Mouse (Mus musculus) midbrain, embryonic 14.5 days (tissue): ENCODE data around the gene Zdhhc9. TPM values are rescaled to one million over a fixed set of nuclear protein-coding genes. Genes with fewer than 3 reads are reported as not detected.

Experiments
- ATAC-seq: fragments of 200-750 bp; cut with Nextera tagmentation; 2 replicates; pipeline ENCODE4 v1.8.0; 2017; ENCODE audit warnings: moderate number of reproducible peaks, moderate library complexity; ENCODE audit not compliant: low FRiP score, low TSS enrichment
- DNase-seq: peaks from one replicate; pipeline ENCODE4 v3.0.0-alpha.2; 2015
- H3K27ac ChIP-seq: fragments of 300-500 bp; sonication (generic); replicated peaks from 2 replicates; pipeline ENCODE4 v1.5.1; 2014; ENCODE audit warnings: mild to moderate bottlenecking, low read depth, low read length, moderate library complexity
- H3K27me3 ChIP-seq: fragments of 300-500 bp; sonication (generic); 2 replicates; pipeline ENCODE4 v1.6.1; 2014; ENCODE audit warnings: low read length, control low read depth, mixed read lengths; ENCODE audit not compliant: control insufficient read depth, insufficient read depth
- H3K36me3 ChIP-seq: fragments of 300-500 bp; sonication (generic); 2 replicates; pipeline ENCODE4 v1.6.1; 2014; ENCODE audit warnings: low read length, control low read depth; ENCODE audit not compliant: control insufficient read depth, insufficient read depth
- H3K4me1 ChIP-seq: fragments of 300-500 bp; sonication (generic); 2 replicates; pipeline ENCODE4 v1.6.1; 2014; ENCODE audit warnings: mild to moderate bottlenecking, antibody characterized with exemption, low read length, control low read depth; ENCODE audit not compliant: control insufficient read depth, insufficient read depth
- H3K4me2 ChIP-seq: fragments of 300-500 bp; sonication (generic); 2 replicates; pipeline ENCODE4 v1.6.1; 2014; ENCODE audit warnings: mild to moderate bottlenecking, low read length, moderate library complexity
- H3K4me3 ChIP-seq: fragments of 300-500 bp; sonication (generic); replicated peaks from 2 replicates; pipeline ENCODE4 v1.5.1; 2014; ENCODE audit warnings: low read depth, low read length
- H3K9ac ChIP-seq: fragments of 300-500 bp; sonication (generic); replicated peaks from 2 replicates; pipeline ENCODE4 v1.6.1; 2014; ENCODE audit warnings: mild to moderate bottlenecking, low read length, moderate library complexity
- H3K9me3 ChIP-seq: fragments of 300-500 bp; sonication (generic); 2 replicates; pipeline ENCODE4 v1.6.1; 2016; ENCODE audit warnings: low read length, control low read depth, mixed read lengths; ENCODE audit not compliant: control insufficient read depth
- WGBS: fragments of 180-500 bp; shearing (Covaris S2); extraction: QIAGEN DNeasy Blood & Tissue Kit; methylation state at CpG from one replicate; pipeline ENCODE4 v1.1.7; 2014; 5-methylcytosine and 5-hydroxymethylcytosine counted together
- polyA plus RNA-seq: library from polyadenylated mRNA; unstranded; fragments of >200 nt; fragmentation: Nextera tagmentation; extraction: Ambion mirVana; gene quantifications from 2 replicates; pipeline ENCODE4 v1.2.1, GENCODE M21; 2014

Zdhhc9 gene
- polyA plus RNA-seq, 1 experiment from 2014 or later: 7.8 TPM

GRCm38 (mm10) chrX:48126903-48127476, 81.7 kb downstream of the Zdhhc9 start:
- H3K27ac ChIP-seq: no peak overlapping the region
- no peaks in the 10 kb centered on the region for H3K27me3 ChIP-seq
- H3K36me3 ChIP-seq: no peaks in the 10 kb centered on the region
- no peak overlapping the region for H3K4me2 ChIP-seq
- no peak overlapping the region for H3K4me3 ChIP-seq
- DNase-seq: no peak
- no peaks in the 10 kb centered on the region for H3K4me1 ChIP-seq
- H3K9ac ChIP-seq: no peak overlapping the region
- no peaks in the 10 kb centered on the region for H3K9me3 ChIP-seq
- 64% methylated on average over 6 of the region's 6 CpGs for WGBS
- ATAC-seq: no peak

- Histone ChIP-seq H3K4me2 (peak overlapping the region; percentile 19; the same call in 1 of the 2 replicates), H3K9ac (no peak overlapping the region), H3K4me1 (no peaks in the 10 kb centered on the region), H3K4me3 (no peak overlapping the region), H3K9me3 (no peaks in the 10 kb centered on the region), H3K27ac (no peak overlapping the region), H3K36me3 (no peaks in the 10 kb centered on the region), H3K27me3 (no peaks in the 10 kb centered on the region)
- DNase-seq: peak; percentile 63
- WGBS: 35% methylated on average over 17 of the region's 17 CpGs
- no peak for ATAC-seq
Measured at GRCm38 (mm10) chrX:48124132-48125071, 84.3 kb downstream of the Zdhhc9 start.

Other genes with a start within 250 kb of the Zdhhc9 start
- 1.8 and 2.3 TPM in 2 replicates for gene Apln, start 174.0 kb downstream of the Zdhhc9 start, polyA plus RNA-seq
- gene Xpnpep2, start 100.2 kb downstream of the Zdhhc9 start, polyA plus RNA-seq: 0.08 and 0.75 TPM in 2 replicates
- 0.39 and 1.2 TPM in 2 replicates for gene Sash3, start 62.4 kb downstream of the Zdhhc9 start, polyA plus RNA-seq
- 14.3 and 16.6 TPM in 2 replicates for gene Utp14a, start 48.0 kb upstream of the Zdhhc9 start, polyA plus RNA-seq
- 7.8 and 7.9 TPM in 2 replicates for gene Bcorl1, start 132.5 kb upstream of the Zdhhc9 start, polyA plus RNA-seq